Mouse (Mus musculus) lung, embryonic 16.5 days (tissue): ENCODE results near the gene Hoxa1. TPM values are rescaled to one million over a fixed set of nuclear protein-coding genes. Genes with fewer than 3 reads are reported as not detected.

Source experiments
- ATAC-seq: fragments of 200-750 bp; cut with Nextera tagmentation; 2 replicates; pipeline ENCODE4 v1.8.0; 2017; ENCODE audit warnings: low read depth, mild to moderate bottlenecking, moderate library complexity
- H3K27ac ChIP-seq: fragments of 300-500 bp; sonication (generic); 2 replicates; pipeline ENCODE4 v1.5.1; 2014; ENCODE audit warnings: mild to moderate bottlenecking, control low read depth, low read length
- H3K27me3 ChIP-seq: fragments of 300-500 bp; sonication (generic); 2 replicates; pipeline ENCODE4 v1.6.1; 2014; ENCODE audit warnings: low read depth, low read length, mixed read lengths; ENCODE audit not compliant: control insufficient read depth, insufficient read depth
- H3K36me3 ChIP-seq: fragments of 300-500 bp; sonication (generic); 2 replicates; pipeline ENCODE4 v1.6.1; 2014; ENCODE audit warnings: low read length; ENCODE audit not compliant: control insufficient read depth, insufficient read depth
- H3K4me1 ChIP-seq: fragments of 300-500 bp; sonication (generic); replicated peaks from 2 replicates; pipeline ENCODE4 v1.6.1; 2014; ENCODE audit warnings: low read length, mixed read lengths; ENCODE audit not compliant: control insufficient read depth, insufficient read depth
- H3K4me2 ChIP-seq: fragments of 300-500 bp; sonication (generic); 2 replicates; pipeline ENCODE4 v1.6.1; 2014; ENCODE audit warnings: low read depth, low read length, control low read depth
- H3K4me3 ChIP-seq: fragments of 300-500 bp; sonication (generic); 2 replicates; pipeline ENCODE4 v1.5.1; 2014; ENCODE audit warnings: mild to moderate bottlenecking, low read length, control low read depth
- H3K9ac ChIP-seq: fragments of 300-500 bp; sonication (generic); 2 replicates; pipeline ENCODE4 v1.6.1; 2014; ENCODE audit warnings: low read length, control low read depth
- H3K9me3 ChIP-seq: fragments of 300-500 bp; sonication (generic); 2 replicates; pipeline ENCODE4 v1.6.1; 2016; ENCODE audit warnings: low read length; ENCODE audit not compliant: control insufficient read depth
- WGBS: fragments of 180-500 bp; shearing (Covaris S2); extraction: QIAGEN DNeasy Blood & Tissue Kit; methylation state at CpG from one replicate; pipeline ENCODE4 v1.1.7; 2014; 5-methylcytosine and 5-hydroxymethylcytosine counted together
- polyA plus RNA-seq: library from polyadenylated mRNA; unstranded; fragments of >200 nt; fragmentation: Nextera tagmentation; extraction: Ambion mirVana; gene quantifications from 2 replicates; pipeline ENCODE4 v1.2.1, GENCODE M21; 2015

Gene Hoxa1
- polyA plus RNA-seq, 1 experiment from 2014 or later: 1.4 TPM

DNA sequence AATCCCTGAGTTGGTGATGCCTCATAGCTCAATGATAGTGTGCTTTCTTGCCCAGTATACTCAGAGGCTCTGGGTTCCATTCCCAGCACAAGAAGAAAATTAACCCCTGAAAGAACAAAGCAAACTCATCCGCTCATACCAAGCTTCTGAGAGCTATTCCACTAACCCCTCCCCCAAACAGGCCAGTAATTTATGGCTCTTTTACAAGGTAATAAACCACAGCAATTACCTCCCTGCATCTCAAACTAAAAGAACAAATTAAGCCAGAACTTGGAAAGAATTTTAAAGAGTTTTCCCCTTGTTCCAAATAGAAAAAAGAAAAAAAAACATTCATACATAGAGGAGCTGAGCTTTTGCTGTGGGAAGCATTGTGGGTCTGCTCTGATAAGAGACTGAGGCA lies 24.7 kb upstream of the Hoxa1 start:
- WGBS: 56% methylated on average over 1 of the region's 1 CpGs
- no peak overlapping the region for H3K4me2 ChIP-seq
- no peak overlapping the region for H3K9ac ChIP-seq
- no peaks in the 10 kb centered on the region for H3K9me3 ChIP-seq
- peaks cover 47% of the 10 kb centered on the region for H3K4me1 ChIP-seq
- H3K36me3 ChIP-seq: no peaks in the 10 kb centered on the region
- peak overlapping the region; percentile 23; the same call in 1 of the 2 replicates for H3K27ac ChIP-seq
- H3K27me3 ChIP-seq: peaks cover 51% of the 10 kb centered on the region
- no peak for ATAC-seq
- no peak overlapping the region for H3K4me3 ChIP-seq

DNA sequence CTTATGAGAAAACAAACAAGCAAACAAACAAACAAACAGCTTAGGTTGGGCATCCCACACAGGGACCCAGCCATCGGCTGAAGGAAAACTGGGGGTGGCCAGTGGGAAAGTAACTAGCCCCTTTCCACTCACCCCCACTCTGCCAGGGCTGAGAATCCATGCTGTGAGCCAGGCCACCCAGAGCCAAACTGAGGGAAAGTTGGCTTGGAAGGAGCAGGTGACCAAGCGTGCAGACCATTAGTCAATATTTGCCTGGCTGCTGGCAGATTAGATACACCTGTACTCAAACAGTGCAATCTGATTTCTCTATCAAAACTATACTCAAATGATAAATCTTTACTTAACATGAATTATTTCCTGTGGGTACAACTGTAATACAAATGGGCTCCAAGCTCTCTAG lies 23.9 kb upstream of the Hoxa1 start:
- WGBS: 33% methylated on average over 2 of the region's 2 CpGs
- H3K27ac ChIP-seq: no peak overlapping the region
- no peaks in the 10 kb centered on the region for H3K36me3 ChIP-seq
- no peak overlapping the region for H3K4me3 ChIP-seq
- peaks cover 46% of the 10 kb centered on the region for H3K27me3 ChIP-seq
- ATAC-seq: no peak
- H3K4me2 ChIP-seq: no peak overlapping the region
- no peak overlapping the region for H3K9ac ChIP-seq
- peaks cover 40% of the 10 kb centered on the region for H3K4me1 ChIP-seq
- no peaks in the 10 kb centered on the region for H3K9me3 ChIP-seq

DNA sequence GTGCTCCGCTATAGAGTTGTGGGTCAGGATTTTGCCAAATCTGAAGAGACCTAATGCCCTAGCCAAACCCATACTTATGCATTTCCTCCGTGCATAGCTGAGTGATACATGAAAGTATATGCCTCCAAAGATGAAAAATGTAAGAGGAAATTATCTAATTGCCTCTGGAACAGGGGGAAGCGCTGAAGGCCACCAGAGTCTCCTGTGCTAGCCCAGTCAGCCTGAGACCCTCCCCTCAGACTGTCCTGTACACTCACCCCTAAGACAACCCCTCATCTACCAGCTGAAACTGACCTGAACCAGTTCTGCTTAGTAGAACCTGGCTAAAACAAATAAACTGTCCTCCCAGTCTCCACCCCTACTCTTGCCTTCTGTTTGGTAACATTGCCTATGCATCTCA lies 22.6 kb upstream of the Hoxa1 start:
- peak overlapping the region; percentile 97 for H3K27ac ChIP-seq
- no peaks in the 10 kb centered on the region for H3K9me3 ChIP-seq
- H3K27me3 ChIP-seq: peaks cover 39% of the 10 kb centered on the region
- H3K36me3 ChIP-seq: no peaks in the 10 kb centered on the region
- peak overlapping the region; percentile 65 for H3K4me3 ChIP-seq
- H3K9ac ChIP-seq: peak overlapping the region; percentile 75
- peak overlapping the region; percentile 57 for H3K4me2 ChIP-seq
- 24% methylated on average over 3 of the region's 3 CpGs for WGBS
- no peak for ATAC-seq
- H3K4me1 ChIP-seq: peaks cover 36% of the 10 kb centered on the region

DNA sequence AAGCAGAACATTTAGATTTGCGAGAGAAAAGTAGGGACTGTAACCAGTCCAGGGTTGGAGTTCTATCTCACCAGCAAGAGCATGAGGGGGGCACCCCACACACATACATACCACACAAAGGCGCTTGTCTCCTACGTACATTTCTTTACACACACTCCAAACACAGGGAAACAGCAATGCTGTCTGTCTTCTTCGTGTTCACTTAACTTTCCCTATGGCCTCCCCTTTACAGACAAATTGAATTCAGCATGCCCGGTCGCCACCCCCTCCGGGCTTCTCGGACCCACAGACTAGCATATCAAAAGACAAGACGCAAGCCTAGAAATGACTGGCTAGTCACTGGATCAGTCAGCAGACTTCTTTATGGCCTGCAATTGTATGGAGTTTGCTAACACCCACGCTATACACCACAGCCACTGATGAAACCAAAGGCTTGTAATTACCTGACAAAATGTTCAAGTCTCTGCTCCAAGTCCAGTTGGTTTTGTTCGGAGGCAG lies 22.1 kb upstream of the Hoxa1 start:
- Histone ChIP-seq H3K27me3 (peaks cover 41% of the 10 kb centered on the region), H3K4me3 (peak overlapping the region; percentile 65), H3K9ac (peak overlapping the region; percentile 75), H3K9me3 (no peaks in the 10 kb centered on the region), H3K27ac (peak overlapping the region; percentile 97), H3K4me1 (peaks cover 32% of the 10 kb centered on the region), H3K4me2 (peak overlapping the region; percentile 57), H3K36me3 (no peaks in the 10 kb centered on the region)
- 8% methylated on average over 11 of the region's 11 CpGs for WGBS
- no peak for ATAC-seq

DNA sequence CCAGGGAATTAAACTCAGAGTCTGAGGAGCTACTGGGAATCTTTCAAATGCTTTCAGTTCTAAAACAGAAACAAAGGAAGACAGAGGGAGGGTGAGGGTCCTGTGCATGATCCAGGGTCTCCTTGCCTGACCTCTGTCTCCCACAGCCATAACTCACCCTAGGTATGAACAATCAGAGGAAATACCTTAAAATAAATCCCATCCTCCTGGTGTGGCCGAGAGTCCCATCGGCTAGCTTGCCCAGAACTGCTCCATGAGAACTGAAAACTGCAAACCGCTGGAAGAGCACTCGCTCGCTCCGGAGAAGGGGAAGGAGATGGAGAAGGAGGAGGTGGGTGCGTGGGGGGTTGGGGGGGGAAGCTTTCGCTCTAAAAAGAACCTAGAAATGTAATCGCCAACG lies 21.6 kb upstream of the Hoxa1 start:
- H3K9me3 ChIP-seq: no peaks in the 10 kb centered on the region
- H3K9ac ChIP-seq: peak overlapping the region; percentile 75
- WGBS: under 1% methylated on average over 10 of the region's 10 CpGs
- ATAC-seq: 0 out of 2 replicates have a peak, but pooled peaks have one; percentile 9
- peak overlapping the region; percentile 97 for H3K27ac ChIP-seq
- peak overlapping the region; percentile 57 for H3K4me2 ChIP-seq
- H3K4me3 ChIP-seq: peak overlapping the region; percentile 65
- H3K4me1 ChIP-seq: peaks cover 26% of the 10 kb centered on the region
- H3K36me3 ChIP-seq: no peaks in the 10 kb centered on the region
- peaks cover 41% of the 10 kb centered on the region for H3K27me3 ChIP-seq

DNA sequence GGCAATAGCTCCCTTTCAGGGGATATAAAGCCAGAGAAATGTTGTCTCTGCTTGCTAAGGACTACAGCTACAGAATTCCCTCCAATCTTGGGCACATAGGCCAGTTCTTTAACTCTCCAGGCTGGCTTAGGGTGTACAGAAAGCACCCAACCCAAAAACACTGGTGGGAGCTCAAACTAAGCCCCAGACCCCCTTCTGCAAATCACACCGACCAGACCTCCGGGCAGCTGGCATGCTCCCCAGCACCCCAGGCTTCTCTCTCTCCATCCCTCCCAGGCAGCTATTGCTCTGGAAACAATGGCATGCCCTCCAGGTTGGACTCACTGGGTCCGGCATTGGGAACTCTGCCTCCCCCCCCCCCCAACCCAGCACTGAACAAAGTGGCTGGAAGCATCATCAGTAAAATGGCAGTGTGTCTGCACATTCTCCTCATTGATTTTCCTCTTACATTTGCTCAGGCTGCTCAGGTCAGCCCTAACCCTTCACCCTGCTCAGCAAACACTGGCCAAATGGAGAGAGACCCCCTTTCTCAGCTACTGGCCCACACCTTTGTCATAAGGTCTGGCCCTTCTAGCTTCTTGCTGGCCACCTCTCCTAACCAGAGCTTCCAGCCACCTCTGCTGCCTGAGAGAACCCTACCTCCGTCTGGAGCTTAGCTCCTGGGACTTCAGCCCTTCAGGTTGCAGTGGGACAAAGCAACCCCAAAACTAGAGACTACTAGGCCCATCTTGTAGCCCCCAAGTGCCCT lies 21.0 kb upstream of the Hoxa1 start:
- 6% methylated on average over 4 of the region's 4 CpGs for WGBS
- Histone ChIP-seq H3K27me3 (peaks cover 37% of the 10 kb centered on the region), H3K4me1 (peaks cover 21% of the 10 kb centered on the region), H3K9me3 (no peaks in the 10 kb centered on the region), H3K9ac (peak overlapping the region; percentile 75), H3K4me3 (peak overlapping the region; percentile 65), H3K36me3 (no peaks in the 10 kb centered on the region), H3K27ac (peak overlapping the region; percentile 97), H3K4me2 (peak overlapping the region; percentile 57)
- ATAC-seq: no peak

DNA sequence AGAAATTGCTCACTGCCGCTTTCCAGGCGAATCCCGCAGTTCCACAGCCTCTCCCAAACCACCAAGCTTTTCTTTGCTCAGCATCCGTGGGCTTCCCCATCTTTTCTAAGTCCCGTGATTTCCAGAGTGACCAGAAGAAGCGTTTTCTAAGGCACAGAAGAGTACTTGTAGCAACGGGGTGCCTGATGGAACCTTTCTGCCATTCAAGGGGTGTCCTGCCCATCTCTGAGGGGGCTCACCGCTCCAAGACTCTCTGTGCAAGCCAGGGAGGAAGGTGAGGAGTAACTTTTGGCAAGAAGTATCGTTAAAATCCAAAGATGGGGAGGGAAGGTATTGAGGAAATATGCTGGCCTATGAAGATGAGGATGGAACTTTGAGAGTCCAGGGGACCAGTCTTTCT lies 19.7 kb upstream of the Hoxa1 start:
- peak overlapping the region; percentile 97 for H3K27ac ChIP-seq

DNA sequence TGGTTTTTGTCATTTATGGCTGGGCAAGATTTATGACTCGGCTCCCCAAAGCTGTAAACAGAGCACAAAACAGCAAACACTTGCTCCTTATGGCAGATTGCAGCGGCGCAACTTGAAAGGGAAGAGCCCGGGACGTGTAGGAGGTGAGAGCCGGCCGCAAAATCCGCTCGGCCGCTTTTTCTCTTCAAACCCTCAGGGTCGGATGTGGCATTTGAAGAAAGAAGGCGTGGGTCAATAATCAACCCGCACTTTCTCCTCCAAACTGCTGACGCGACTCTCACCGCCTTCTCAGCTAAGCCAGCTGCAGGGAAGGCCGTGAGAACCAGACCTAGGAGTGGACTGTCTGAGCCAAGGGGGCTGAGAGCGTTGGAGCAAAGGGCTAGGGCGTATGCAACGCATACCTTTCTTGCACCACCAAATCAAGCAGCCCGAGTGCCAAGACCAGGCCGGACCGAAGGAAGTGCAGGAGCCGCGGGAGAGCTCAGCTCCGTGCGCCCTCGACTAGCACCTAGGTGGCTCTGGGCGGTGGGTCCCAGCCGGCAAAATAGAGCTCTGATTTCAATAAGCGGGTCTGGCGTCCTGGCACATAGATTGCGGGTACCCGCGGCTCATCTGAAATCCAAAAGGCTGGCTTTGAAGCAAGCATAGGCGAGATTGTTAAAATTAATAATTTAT lies 19.1 kb upstream of the Hoxa1 start, which contains the start of gene 5730596B20Rik:
Gene 5730596B20Rik, plus strand, starts transcription at position 438 of the 675 bp plus-strand sequence.
- H3K9me3 ChIP-seq: no peaks in the 10 kb centered on the region
- H3K4me1 ChIP-seq: peaks cover 17% of the 10 kb centered on the region
- 1% methylated on average over 36 of the region's 36 CpGs for WGBS
- peaks cover 36% of the 10 kb centered on the region for H3K27me3 ChIP-seq
- H3K36me3 ChIP-seq: no peaks in the 10 kb centered on the region
- H3K4me2 ChIP-seq: peak within 1 kb of the TSS; percentile 57
- peak within 1 kb of the TSS; percentile 75 for H3K9ac ChIP-seq
- peak within 1 kb of the TSS; percentile 97 for H3K27ac ChIP-seq
- peak within 1 kb of the TSS; percentile 65 for H3K4me3 ChIP-seq
- no peak for ATAC-seq

More for the DNA sequence above, 19.7 kb upstream of the Hoxa1 start:
- Histone ChIP-seq H3K4me2 (peak overlapping the region; percentile 57), H3K27me3 (peaks cover 35% of the 10 kb centered on the region), H3K4me1 (peaks cover 13% of the 10 kb centered on the region; the same call in 1 of the 2 replicates), H3K9ac (peak overlapping the region; percentile 75), H3K9me3 (no peaks in the 10 kb centered on the region), H3K36me3 (no peaks in the 10 kb centered on the region), H3K4me3 (peak overlapping the region; percentile 65)
- WGBS: 4% methylated on average over 9 of the region's 9 CpGs
- ATAC-seq: no peak

DNA sequence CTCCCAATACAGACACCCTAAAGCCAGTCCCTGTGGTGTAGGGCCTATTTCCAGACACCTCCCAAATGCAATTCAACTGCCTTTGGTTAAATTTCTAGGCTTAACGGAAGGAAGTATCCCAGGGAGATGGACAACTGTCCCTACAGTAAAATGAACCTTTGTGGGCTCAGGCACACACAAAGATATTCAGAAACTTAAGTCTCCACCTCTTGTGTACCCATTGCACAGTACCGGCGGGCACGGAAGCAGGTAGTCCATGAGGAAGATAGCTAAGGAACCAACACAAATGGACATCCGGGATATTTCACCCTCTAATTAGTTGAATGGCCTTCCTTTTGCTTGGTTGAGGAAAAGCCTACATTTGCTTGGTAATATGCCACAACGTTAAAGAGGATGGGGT lies 18.3 kb upstream of the Hoxa1 start:
- peak overlapping the region; percentile 65 for H3K4me3 ChIP-seq
- H3K27ac ChIP-seq: peak overlapping the region; percentile 97
- H3K4me1 ChIP-seq: peaks cover 20% of the 10 kb centered on the region
- H3K4me2 ChIP-seq: peak overlapping the region; percentile 57
- H3K36me3 ChIP-seq: no peaks in the 10 kb centered on the region
- peak overlapping the region; percentile 75 for H3K9ac ChIP-seq
- peaks cover 39% of the 10 kb centered on the region for H3K27me3 ChIP-seq
- H3K9me3 ChIP-seq: no peaks in the 10 kb centered on the region
- ATAC-seq: no peak
- WGBS: under 1% methylated on average over 6 of the region's 6 CpGs
